Mouse (Mus musculus) stomach, embryonic 16.5 days (tissue): ENCODE measurements around the gene Hoxa4. TPM values are rescaled to one million over a fixed set of nuclear protein-coding genes. Genes with fewer than 3 reads are reported as not detected.

Experiments used
- ATAC-seq: fragments of 200-750 bp; cut with Nextera tagmentation; 2 replicates; pipeline ENCODE4 v1.8.0; 2017; ENCODE audit warnings: moderate number of reproducible peaks, moderate TSS enrichment; ENCODE audit not compliant: insufficient read depth, low FRiP score
- H3K27ac ChIP-seq: fragments of 300-500 bp; sonication (generic); 2 replicates; pipeline ENCODE4 v1.5.1; 2014; ENCODE audit warnings: low read length
- H3K27me3 ChIP-seq: fragments of 300-500 bp; sonication (generic); 2 replicates; pipeline ENCODE4 v1.6.1; 2014; ENCODE audit warnings: low read length, control low read depth, mixed read lengths; ENCODE audit not compliant: control insufficient read depth, insufficient read depth
- H3K36me3 ChIP-seq: fragments of 300-500 bp; sonication (generic); 2 replicates; pipeline ENCODE4 v1.6.1; 2014; ENCODE audit warnings: low read length; ENCODE audit not compliant: control insufficient read depth, insufficient read depth
- H3K4me1 ChIP-seq: fragments of 300-500 bp; sonication (generic); 2 replicates; pipeline ENCODE4 v1.6.1; 2014; ENCODE audit warnings: low read length, control low read depth, mixed read lengths; ENCODE audit not compliant: control insufficient read depth, insufficient read depth
- H3K4me2 ChIP-seq: fragments of 300-500 bp; sonication (generic); 2 replicates; pipeline ENCODE4 v1.6.1; 2014; ENCODE audit warnings: low read depth, low read length, mixed read lengths
- H3K4me3 ChIP-seq: fragments of 300-500 bp; sonication (generic); replicated peaks from 2 replicates; pipeline ENCODE4 v1.5.1; 2014; ENCODE audit warnings: mild to moderate bottlenecking, low read length
- H3K9ac ChIP-seq: fragments of 300-500 bp; sonication (generic); 2 replicates; pipeline ENCODE4 v1.6.1; 2014; ENCODE audit warnings: low read length
- H3K9me3 ChIP-seq: fragments of 300-500 bp; sonication (generic); replicated peaks from 2 replicates; pipeline ENCODE4 v1.6.1; 2016; ENCODE audit warnings: low read length, control low read depth; ENCODE audit not compliant: control insufficient read depth
- WGBS: fragments of 180-500 bp; shearing (Covaris S2); extraction: QIAGEN DNeasy Blood & Tissue Kit; methylation state at CpG from one replicate; pipeline ENCODE4 v1.1.7; 2014; 5-methylcytosine and 5-hydroxymethylcytosine counted together
- polyA plus RNA-seq: library from polyadenylated mRNA; unstranded; fragments of >200 nt; fragmentation: Nextera tagmentation; extraction: Ambion mirVana; gene quantifications from 2 replicates; pipeline ENCODE4 v1.2.1, GENCODE M21; 2015

Hoxa4 gene
- polyA plus RNA-seq, 1 experiment from 2014 or later, result 2.8 TPM

DNA sequence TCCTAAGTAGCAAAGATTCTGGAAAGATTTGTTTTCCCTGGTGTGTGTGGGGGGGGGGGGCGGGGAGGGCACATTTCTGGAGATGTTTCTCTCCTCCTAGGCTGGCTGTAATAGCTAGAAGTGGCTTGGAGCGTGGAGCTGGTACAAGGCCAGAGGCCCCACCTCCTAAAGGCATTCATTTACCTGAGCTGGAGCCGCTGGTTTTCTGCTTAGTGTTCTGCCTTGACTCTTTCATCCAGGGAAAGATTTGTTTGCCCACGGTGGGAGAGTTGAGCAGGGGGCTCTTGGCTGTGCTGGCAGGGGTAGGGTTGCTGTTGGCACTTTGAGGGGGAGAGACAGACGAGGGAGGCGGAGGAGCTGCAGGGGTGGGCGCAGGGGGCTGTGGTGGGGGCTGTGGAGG is 19.6 kb downstream of the Hoxa4 start:
- ATAC-seq, result no peak
- H3K9me3 ChIP-seq, result no peaks in the 10 kb centered on the region
- H3K27me3 ChIP-seq, result no peaks in the 10 kb centered on the region
- peak overlapping the region; percentile 65 for H3K4me2 ChIP-seq
- WGBS, result 11% methylated on average over 7 of the region's 7 CpGs
- H3K4me3 ChIP-seq, result peak overlapping the region; percentile 48
- peaks cover 28% of the 10 kb centered on the region for H3K4me1 ChIP-seq
- no peaks in the 10 kb centered on the region for H3K36me3 ChIP-seq
- H3K9ac ChIP-seq, result peak overlapping the region; percentile 81
- peak overlapping the region; percentile 99 for H3K27ac ChIP-seq

DNA sequence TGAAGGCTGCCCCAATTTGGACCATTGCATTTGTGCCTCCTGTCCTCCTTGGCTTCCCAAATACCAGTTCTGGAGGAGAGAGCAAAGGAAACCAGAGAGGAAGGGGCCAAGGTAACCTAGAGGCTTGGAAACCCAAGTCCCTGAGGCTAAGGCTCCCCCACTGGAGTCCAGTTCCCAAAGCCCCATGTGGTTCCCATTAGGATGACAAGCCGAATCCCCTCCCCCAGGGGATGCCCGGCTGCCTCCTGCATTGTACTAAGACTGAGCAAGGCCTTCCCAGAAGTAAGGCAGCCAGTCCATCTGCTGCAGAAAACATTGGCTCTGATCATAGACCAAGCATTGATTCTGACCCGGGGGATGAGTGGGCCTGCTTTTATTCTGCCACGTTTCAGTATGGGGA is 20.2 kb downstream of the Hoxa4 start:
- ATAC-seq, result no peak
- Histone ChIP-seq H3K4me3 (peak overlapping the region; percentile 29), H3K9ac (peak overlapping the region; percentile 81), H3K9me3 (no peaks in the 10 kb centered on the region), H3K27me3 (no peaks in the 10 kb centered on the region), H3K36me3 (no peaks in the 10 kb centered on the region), H3K4me2 (peak overlapping the region; percentile 65), H3K4me1 (peaks cover 28% of the 10 kb centered on the region), H3K27ac (peak overlapping the region; percentile 99)
- WGBS, result 13% methylated on average over 4 of the region's 4 CpGs

DNA sequence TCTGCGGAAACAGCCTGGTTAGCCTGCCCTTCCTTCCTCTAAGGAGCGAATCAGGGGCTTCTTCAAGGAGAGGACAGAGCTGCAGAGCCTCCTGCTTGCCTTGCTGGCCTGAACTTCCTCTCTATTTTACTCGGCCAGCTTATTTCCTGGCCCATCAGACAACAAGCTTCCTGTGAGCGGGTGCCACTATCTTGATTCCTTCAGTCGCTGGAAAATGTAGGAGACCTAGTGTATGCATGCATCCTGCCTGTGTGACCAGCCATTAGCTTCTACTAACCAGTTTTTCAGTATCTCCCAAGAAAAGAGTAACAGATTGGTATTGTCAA is 20.7 kb downstream of the Hoxa4 start:
- Histone ChIP-seq H3K4me3 (peak overlapping the region; percentile 29), H3K36me3 (no peaks in the 10 kb centered on the region), H3K4me1 (peaks cover 28% of the 10 kb centered on the region), H3K9me3 (no peaks in the 10 kb centered on the region), H3K4me2 (peak overlapping the region; percentile 65), H3K27me3 (no peaks in the 10 kb centered on the region), H3K27ac (peak overlapping the region; percentile 99), H3K9ac (peak overlapping the region; percentile 81)
- 26% methylated on average over 5 of the region's 5 CpGs for WGBS
- ATAC-seq, result no peak

DNA sequence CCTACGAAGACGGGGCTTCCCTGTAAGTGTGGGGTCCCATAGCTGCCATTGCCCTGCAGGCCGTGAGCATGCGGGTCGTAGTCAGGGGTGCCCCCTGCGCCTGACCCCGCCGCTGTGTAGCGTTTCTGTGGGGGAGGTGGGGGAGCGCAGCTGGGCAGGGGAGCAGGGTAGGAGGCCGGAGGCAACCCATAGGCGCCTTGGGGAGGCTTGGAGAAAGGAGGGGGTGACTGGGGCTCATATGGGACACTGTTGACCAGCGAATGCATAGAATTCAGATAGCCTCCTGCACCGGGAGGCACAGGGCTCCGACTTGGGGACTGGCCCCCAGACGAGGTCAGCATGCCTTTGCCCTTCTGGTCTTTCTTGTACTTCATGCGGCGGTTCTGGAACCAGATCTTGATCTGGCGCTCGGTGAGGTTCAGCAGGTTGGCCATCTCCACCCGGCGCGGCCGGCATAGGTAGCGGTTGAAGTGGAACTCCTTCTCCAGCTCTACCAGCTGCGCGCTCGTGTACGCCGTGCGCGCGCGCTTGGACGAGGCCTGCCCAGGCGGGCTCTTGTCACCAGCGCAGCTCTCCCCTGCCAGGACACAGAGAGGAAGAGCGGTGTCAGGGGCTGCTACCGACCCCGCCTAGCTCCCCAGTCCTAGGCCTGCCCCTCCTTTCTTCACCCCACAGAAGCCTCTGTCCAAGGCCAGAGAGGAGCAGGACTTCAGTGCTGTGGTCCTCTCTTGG is 21.2 kb downstream of the Hoxa4 start:
- H3K27ac ChIP-seq, result peak overlapping the region; percentile 99
- H3K4me2 ChIP-seq, result peak overlapping the region; percentile 65
- H3K36me3 ChIP-seq, result no peaks in the 10 kb centered on the region
- ATAC-seq, result no peak
- H3K4me3 ChIP-seq, result peak overlapping the region; percentile 29
- no peaks in the 10 kb centered on the region for H3K9me3 ChIP-seq
- H3K9ac ChIP-seq, result peak overlapping the region; percentile 81
- H3K27me3 ChIP-seq, result no peaks in the 10 kb centered on the region
- peaks cover 28% of the 10 kb centered on the region for H3K4me1 ChIP-seq
- WGBS, result 13% methylated on average over 40 of the region's 40 CpGs

DNA sequence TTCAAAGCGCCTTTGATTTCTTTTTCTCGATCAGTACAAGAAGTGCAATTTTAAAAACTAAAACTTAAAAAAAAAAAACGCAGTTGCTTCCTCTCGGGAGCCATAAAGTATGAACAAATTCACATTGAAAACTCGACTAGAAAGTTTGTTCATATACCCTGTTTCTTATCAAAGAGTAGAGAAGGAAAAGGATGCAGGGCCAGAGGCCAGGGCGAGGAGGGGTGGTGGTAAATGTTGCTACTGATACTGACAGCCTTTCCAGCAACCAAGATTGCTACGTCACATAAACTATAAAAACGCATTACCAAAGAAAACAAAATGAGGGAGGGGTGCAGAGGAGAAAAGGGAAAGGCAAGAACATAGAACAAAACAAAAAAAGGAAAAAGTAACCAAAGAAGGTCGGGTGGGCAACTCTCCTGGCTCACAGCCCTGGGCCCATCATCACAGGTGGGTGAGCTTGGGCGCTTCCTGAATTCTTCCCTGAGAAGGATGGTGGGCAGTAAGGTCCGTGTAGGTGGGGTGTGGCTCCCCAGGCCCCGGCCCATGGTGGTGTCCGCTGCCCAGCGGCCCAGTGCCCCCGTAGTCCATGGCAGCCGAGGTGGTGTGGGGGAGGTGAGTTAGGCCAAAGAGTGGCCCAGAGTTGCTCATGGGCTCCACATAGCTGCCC is 21.9 kb downstream of the Hoxa4 start:
- Histone ChIP-seq H3K9ac (peak overlapping the region; percentile 81), H3K9me3 (no peaks in the 10 kb centered on the region), H3K4me1 (peaks cover 28% of the 10 kb centered on the region), H3K4me3 (peak overlapping the region; percentile 29), H3K4me2 (peak overlapping the region; percentile 65), H3K27ac (peak overlapping the region; percentile 99), H3K36me3 (no peaks in the 10 kb centered on the region), H3K27me3 (no peaks in the 10 kb centered on the region)
- ATAC-seq, result no peak
- 23% methylated on average over 16 of the region's 16 CpGs for WGBS

DNA sequence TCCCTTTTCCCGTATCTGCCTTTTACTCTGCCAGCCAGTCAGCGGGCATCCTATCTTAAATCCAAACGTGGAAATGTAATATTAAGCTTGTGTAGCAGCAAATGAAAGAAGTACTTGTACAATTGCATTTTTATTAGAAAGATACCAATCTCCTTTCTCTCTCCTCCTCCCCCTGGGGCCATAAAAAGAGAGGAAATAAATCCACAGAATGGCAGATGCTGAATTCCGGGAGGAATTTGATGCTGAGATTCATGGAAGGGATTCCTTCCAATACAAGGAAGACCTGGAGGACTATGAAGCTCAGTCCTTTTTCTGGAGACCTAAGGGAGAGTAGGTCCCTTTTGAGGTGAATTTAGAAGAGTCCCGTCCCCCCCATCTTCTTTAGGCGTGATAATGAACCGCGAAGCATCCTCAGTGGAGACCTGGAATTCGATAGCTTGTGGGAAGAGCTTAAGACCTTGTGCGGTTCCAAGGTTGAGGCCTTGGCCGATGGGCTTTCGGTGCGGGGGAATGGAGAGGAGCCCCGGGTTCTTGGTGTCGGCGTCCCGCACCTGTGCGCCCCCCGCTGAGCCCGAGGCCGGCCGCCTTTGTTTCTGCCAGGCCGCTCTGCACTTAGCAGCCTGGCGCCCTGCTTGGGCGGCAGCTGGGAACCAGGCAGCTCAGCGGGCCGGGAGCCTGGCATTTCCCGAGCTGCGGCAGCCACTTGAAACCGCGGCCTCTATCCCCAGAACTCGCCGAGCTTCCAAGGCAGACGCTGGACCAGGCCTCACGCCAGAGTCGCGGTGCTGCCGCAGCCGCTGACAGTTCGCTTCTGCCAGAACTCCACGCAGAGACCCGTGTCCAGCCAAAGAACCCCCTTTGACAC is 23.1 kb downstream of the Hoxa4 start:
- peaks cover 28% of the 10 kb centered on the region for H3K4me1 ChIP-seq
- peak overlapping the region; percentile 61 for H3K4me3 ChIP-seq
- peak overlapping the region; percentile 65 for H3K4me2 ChIP-seq
- no peaks in the 10 kb centered on the region for H3K27me3 ChIP-seq
- H3K9me3 ChIP-seq, result no peaks in the 10 kb centered on the region
- H3K9ac ChIP-seq, result peak overlapping the region; percentile 81
- H3K27ac ChIP-seq, result peak overlapping the region; percentile 94
- ATAC-seq, result no peak
- WGBS, result 13% methylated on average over 42 of the region's 42 CpGs
- H3K36me3 ChIP-seq, result no peaks in the 10 kb centered on the region

DNA sequence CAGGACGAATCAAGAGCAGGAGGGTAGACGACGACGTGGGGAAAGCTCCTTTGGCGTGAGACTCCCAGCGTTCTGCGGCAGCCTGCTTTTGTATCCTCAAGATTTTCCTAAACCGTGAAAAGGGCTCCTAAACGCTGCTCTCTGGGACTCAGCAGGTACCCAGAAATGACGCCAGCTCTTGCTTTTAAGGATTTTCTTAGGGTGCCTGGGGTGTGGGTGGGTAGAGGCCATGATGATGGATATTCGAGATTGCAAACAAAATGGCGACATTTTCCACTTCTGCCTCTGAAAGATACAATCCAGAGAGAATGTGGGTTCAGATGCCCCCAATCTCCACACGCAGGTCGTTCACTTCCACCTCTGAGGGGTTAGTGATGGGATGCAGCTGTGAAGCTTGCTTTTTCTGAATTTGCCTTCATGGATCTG is 23.8 kb downstream of the Hoxa4 start:
- Histone ChIP-seq H3K4me1 (peaks cover 26% of the 10 kb centered on the region), H3K9me3 (no peaks in the 10 kb centered on the region), H3K4me2 (peak overlapping the region; percentile 65), H3K9ac (peak overlapping the region; percentile 81), H3K36me3 (no peaks in the 10 kb centered on the region), H3K4me3 (peak overlapping the region; percentile 61), H3K27me3 (no peaks in the 10 kb centered on the region), H3K27ac (peak overlapping the region; percentile 94)
- WGBS, result 26% methylated on average over 14 of the region's 14 CpGs
- ATAC-seq, result no peak

DNA sequence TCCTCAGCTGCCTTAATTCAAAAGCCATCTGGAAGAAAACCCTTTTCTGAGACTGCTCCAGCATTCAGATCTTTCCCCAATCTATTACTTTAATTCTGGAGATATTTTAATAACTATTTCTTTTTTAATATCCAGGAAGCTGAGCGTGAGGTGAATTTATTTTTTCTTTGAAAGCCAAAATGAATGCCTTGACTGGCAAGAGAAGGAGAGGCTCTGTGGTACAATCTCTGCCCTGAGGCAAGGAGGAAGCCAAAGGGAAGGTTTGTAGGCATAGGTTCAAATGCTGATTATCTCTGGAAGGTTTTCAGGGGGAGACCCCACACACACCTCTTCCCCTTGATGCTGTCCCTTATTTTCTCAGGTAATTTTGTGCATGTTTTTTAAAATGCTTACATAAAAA is 24.4 kb downstream of the Hoxa4 start:
- ATAC-seq, result no peak
- Histone ChIP-seq H3K27ac (peak overlapping the region; percentile 94), H3K4me3 (peak overlapping the region; percentile 61), H3K9me3 (no peaks in the 10 kb centered on the region), H3K27me3 (no peaks in the 10 kb centered on the region), H3K36me3 (no peaks in the 10 kb centered on the region), H3K9ac (peak overlapping the region; percentile 81), H3K4me2 (peak overlapping the region; percentile 65), H3K4me1 (peaks cover 23% of the 10 kb centered on the region)
- 38% methylated on average over 1 of the region's 1 CpGs for WGBS
